Mouse (Mus musculus) liver, adult 2 months (tissue): ENCODE measurements at regions not wholly inside any gene's neighbourhood (a gene's known extent, or its start where the extent isn't known, plus 50 kb on each side); places are given as distances from the start of the nearest gene placed in this dataset.
"Not testable (repeated sequence)": the region's sequence is repeated elsewhere in the genome, so short reads cannot be mapped to it uniquely, and the experiment has no call there.

Source experiments
- DNase-seq: peaks from one replicate; pipeline ENCODE4 v3.0.0-alpha.2; 2011; ENCODE audit warnings: low read depth, low spot score; ENCODE audit errors: extremely low read depth
- H3K27ac ChIP-seq: fragments of 200-500 bp; replicated peaks from 2 replicates; pipeline ENCODE4 v1.5.1; 2012; ENCODE audit warnings: low read depth, mild to moderate bottlenecking, control low read depth, inconsistent platforms, low read length; ENCODE audit not compliant: insufficient read depth
- H3K27me3 ChIP-seq: fragments of 200-500 bp; 2 replicates; pipeline ENCODE4 v1.6.1; 2012; ENCODE audit warnings: mild to moderate bottlenecking, moderate library complexity, low read length, inconsistent platforms; ENCODE audit not compliant: control insufficient read depth, insufficient read depth
- H3K36me3 ChIP-seq: fragments of 200-500 bp; 2 replicates; pipeline ENCODE4 v1.6.1; 2012; ENCODE audit warnings: low read length, inconsistent platforms; ENCODE audit not compliant: control insufficient read depth, insufficient read depth
- H3K4me1 ChIP-seq: fragments of 200-500 bp; 2 replicates; pipeline ENCODE4 v1.6.1; 2011; ENCODE audit warnings: low read length; ENCODE audit not compliant: control insufficient read depth, insufficient read depth
- H3K4me3 ChIP-seq: fragments of 200-500 bp; 2 replicates; pipeline ENCODE4 v1.5.1; 2011; ENCODE audit warnings: low read depth, mild to moderate bottlenecking, control low read depth, low read length, moderate library complexity; ENCODE audit not compliant: insufficient read depth
- H3K79me2 ChIP-seq: fragments of 200-500 bp; 2 replicates; pipeline ENCODE4 v1.6.1; 2012; ENCODE audit warnings: inconsistent platforms, mild to moderate bottlenecking, low read length, moderate library complexity; ENCODE audit not compliant: control insufficient read depth, insufficient read depth
- H3K9ac ChIP-seq: fragments of 200-500 bp; 2 replicates; pipeline ENCODE4 v1.6.1; 2012; ENCODE audit warnings: low read depth, mild to moderate bottlenecking, control low read depth, inconsistent platforms, low read length
- CTCF ChIP-seq: fragments of 200-500 bp; IDR thresholded peaks from 2 replicates; pipeline ENCODE4 v1.5.1; 2011; ENCODE audit warnings: low read depth, low read length, control low read depth
- POLR2A ChIP-seq: fragments of 200-500 bp; IDR thresholded peaks from 2 replicates; pipeline ENCODE4 v1.6.1; 2011; ENCODE audit warnings: low read length, control low read depth; ENCODE audit not compliant: insufficient read depth; ENCODE audit errors: extremely low read depth
- WGBS: fragments of 180-500 bp; shearing (Covaris S2); methylation state at CpG from one replicate; pipeline ENCODE4 v1.1.7; 2018; 5-methylcytosine and 5-hydroxymethylcytosine counted together

GRCm38 (mm10) chr8:19588715-19589114 is 93.8 kb downstream of the Defb7 start:
- H3K79me2 ChIP-seq = no peaks in the 10 kb centered on the region
- H3K36me3 ChIP-seq = no peaks in the 10 kb centered on the region
- WGBS = 67% methylated on average over 5 of the region's 5 CpGs
- DNase-seq = no peak
- no peaks in the 10 kb centered on the region for H3K4me1 ChIP-seq
- TF ChIP-seq CTCF = no peak
- no peak for TF ChIP-seq POLR2A
- H3K27me3 ChIP-seq = no peaks in the 10 kb centered on the region
- H3K4me3 ChIP-seq = no peak overlapping the region
- H3K9ac ChIP-seq = no peak overlapping the region
- H3K27ac ChIP-seq = no peak overlapping the region

DNA sequence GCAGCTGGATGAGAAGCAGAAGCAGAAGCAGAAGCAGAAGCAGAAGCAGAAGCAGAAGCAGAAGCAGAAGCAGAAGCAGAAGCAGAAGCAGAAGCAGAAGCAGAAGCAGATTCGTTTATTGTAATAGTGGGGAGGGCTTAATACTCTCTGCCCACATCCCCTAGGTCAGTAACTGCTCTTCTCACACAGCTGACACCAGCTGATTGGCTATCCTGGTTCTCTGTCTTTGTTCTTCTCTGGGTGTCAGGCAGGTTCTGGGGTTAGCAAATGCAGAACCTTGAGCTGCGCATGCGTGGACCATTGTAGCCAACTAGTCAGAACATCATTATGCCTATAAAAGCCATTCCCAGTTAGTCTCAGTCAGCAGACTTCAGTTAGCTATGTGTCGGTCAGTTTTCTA is 106.6 kb downstream of the Defb7 start:
- H3K27ac ChIP-seq, H3K79me2 ChIP-seq, H3K4me3 ChIP-seq, H3K36me3 ChIP-seq, H3K4me1 ChIP-seq, H3K27me3 ChIP-seq, H3K9ac ChIP-seq: not testable (repeated sequence)
- peak; percentile 16 for DNase-seq
- 76% methylated on average over 4 of the region's 4 CpGs for WGBS

DNA sequence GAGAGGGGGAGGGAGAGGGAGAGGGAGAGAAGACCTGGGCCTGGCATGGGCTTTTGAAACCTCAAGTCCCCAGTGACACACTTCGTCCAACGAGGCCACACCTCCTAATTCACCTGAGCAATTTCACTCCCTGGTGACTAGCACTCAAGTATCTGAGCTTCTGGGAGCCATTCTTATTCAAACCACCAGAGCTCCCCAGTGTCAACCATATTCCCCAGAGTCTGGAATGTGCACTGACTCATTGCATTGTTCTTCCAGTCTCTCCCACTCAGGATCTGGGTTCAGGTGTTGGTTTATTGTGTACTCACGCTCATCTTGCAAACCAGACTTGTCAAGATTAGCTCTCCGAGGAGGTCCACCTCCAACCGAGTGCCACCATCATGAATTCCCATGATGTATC is 111.7 kb downstream of the Defb7 start:
- H3K79me2 ChIP-seq = no peaks in the 10 kb centered on the region
- no peak for TF ChIP-seq POLR2A
- no peak for TF ChIP-seq CTCF
- H3K27me3 ChIP-seq = no peaks in the 10 kb centered on the region
- no peak overlapping the region for H3K4me3 ChIP-seq
- H3K4me1 ChIP-seq = no peaks in the 10 kb centered on the region
- H3K36me3 ChIP-seq = no peaks in the 10 kb centered on the region
- no peak overlapping the region for H3K9ac ChIP-seq
- 82% methylated on average over 5 of the region's 5 CpGs for WGBS
- no peak for DNase-seq
- no peak overlapping the region for H3K27ac ChIP-seq

DNA sequence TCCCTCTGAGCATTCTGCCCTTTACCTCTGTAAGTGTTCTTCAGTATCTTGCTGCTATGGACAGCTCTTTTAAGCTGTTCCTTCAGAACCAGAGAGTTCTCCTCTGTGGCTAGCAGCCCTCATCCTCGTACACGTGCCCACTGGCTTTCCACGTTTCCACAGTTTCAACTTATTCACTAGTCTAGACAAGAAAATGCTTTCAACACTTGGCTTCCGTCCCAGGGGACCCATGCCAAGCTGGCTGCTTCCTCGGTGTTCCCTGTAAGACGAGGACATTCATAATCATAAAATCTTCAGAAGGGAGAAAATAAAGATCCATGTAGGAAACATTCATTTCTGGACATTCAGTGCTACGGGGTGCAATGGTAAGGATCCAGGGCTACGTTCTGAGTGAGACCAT is 101.9 kb upstream of the 4930467E23Rik start:
- Histone ChIP-seq H3K27ac (no peak overlapping the region), H3K4me1 (no peaks in the 10 kb centered on the region), H3K9ac (no peak overlapping the region), H3K27me3 (no peaks in the 10 kb centered on the region), H3K4me3 (no peak overlapping the region), H3K79me2 (no peaks in the 10 kb centered on the region), H3K36me3 (no peaks in the 10 kb centered on the region)
- TF ChIP-seq POLR2A (no peak), CTCF (no peak)
- WGBS = 84% methylated on average over 8 of the region's 8 CpGs
- no peak for DNase-seq

DNA sequence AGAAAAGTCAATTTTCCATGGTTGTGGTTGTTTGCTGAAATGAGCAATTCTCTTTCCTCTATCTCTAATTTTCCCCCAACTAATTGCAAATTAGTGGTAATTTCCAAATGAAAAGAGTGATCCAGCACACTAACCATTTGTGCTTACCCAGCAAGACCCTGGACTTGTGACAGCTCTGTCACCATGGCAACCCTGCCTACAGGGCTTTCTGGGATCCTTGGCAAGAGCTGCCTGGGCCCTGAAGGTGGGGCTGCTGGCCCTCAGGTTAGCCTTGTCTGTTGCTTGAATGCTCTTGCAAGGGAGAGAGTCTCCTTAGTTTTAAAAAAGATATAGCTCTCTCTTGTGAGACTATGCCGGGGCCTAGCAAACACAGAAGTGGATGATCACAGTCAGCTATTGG is 80.8 kb upstream of the 4930467E23Rik start:
- not testable (repeated sequence) for H3K4me3 ChIP-seq, H3K9ac ChIP-seq, H3K36me3 ChIP-seq, H3K4me1 ChIP-seq, H3K27me3 ChIP-seq, H3K27ac ChIP-seq, DNase-seq, H3K79me2 ChIP-seq
- WGBS = 96% methylated on average over 1 of the region's 1 CpGs
